ENCODE assay signal across 22 mouse cellular contexts in genomic region chr10:66851841-66852240, GRCm38 (mm10).
DNase-seq lines count a peak whose midpoint lies in the region; ATAC-seq and TF ChIP-seq lines count a peak whose summit lies in the region.
"Had no signal": no experiment of that assay in that cellular context is flagged by ENCODE, and none has a peak within 500 bp of the region (broad histone marks: within the 10 kb centered on the region; RNA-seq: fewer than 3 reads in every experiment).

No protein-coding gene starts in this region.

- H3K4me3 ChIP-seq in macrophage (ENCODE audit: inconsistent target), result no peak overlapping the region
- no peak overlapping the region for H3K4me3 ChIP-seq in small intestine, adult 2 months (ENCODE audit: low read depth, low read length)
- H3K4me3 ChIP-seq: embryonic facial prominence, embryonic 12.5 days; forebrain, embryonic 15.5 days; heart, adult 2 months; heart, embryonic 15.5 days; hindbrain, embryonic 13.5 days had no signal

- no peaks in the 10 kb centered on the region for H3K4me1 ChIP-seq in small intestine, adult 2 months (ENCODE audit: control insufficient read depth, insufficient read depth, insufficient read length, low read length)
- H3K4me1 ChIP-seq: embryonic facial prominence, embryonic 12.5 days; hindbrain, embryonic 13.5 days had no signal

- no peaks in the 10 kb centered on the region for H3K79me2 ChIP-seq in macrophage (ENCODE audit: inconsistent target)

- no peaks in the 10 kb centered on the region for H3K36me3 ChIP-seq in macrophage (ENCODE audit: inconsistent target)
- no peaks in the 10 kb centered on the region for H3K36me3 ChIP-seq in small intestine, adult 2 months (ENCODE audit: control insufficient read depth, insufficient read depth, low read length)
- H3K36me3 ChIP-seq: embryonic facial prominence, embryonic 12.5 days; forebrain, embryonic 15.5 days; heart, embryonic 15.5 days; hindbrain, embryonic 13.5 days had no signal

- 19% methylated on average over 5 of the region's 5 CpGs for WGBS in macrophage (ENCODE audit: missing documents)
- 57% methylated on average over 5 of the region's 5 CpGs for WGBS in small intestine, adult 2 months

- no peak for TF ChIP-seq POLR2A in small intestine, adult 2 months (IDR thresholded peaks at IDR 0.05; ENCODE audit: low read depth, low read length)

- no peak for TF ChIP-seq CTCF in small intestine, adult 2 months (IDR thresholded peaks at IDR 0.05; ENCODE audit: extremely low read depth, insufficient read length, insufficient replicate concordance, low read depth, low read length)

- peak; percentile 91 for DNase-seq in heart, adult 11 months
- DNase-seq in heart, adult 18-20 months, result no peak
- peak; percentile 17 for DNase-seq in 416B (ENCODE audit: low read depth)
- no peak for DNase-seq in layer of hippocampus, postnatal 10 days (ENCODE audit: low spot score in 2 of 2)
- DNase-seq: adrenal gland, adult 2 months; adrenal gland, postnatal 25 days; cerebellum, adult 11 months; cerebellum, adult 9-10 months; cerebellum, postnatal 25 days; gastrocnemius, postnatal 36 days; heart, adult 2 months; heart, postnatal 14 days had no signal

- peak overlapping the region; percentile 100 for H3K27ac ChIP-seq in macrophage
- H3K27ac ChIP-seq in small intestine, adult 2 months (ENCODE audit: insufficient read depth, low read depth, low read length), result 0 out of 2 replicates have a peak overlapping the region, but pooled peaks have one; percentile 21
- H3K27ac ChIP-seq: embryonic facial prominence, embryonic 12.5 days; forebrain, embryonic 15.5 days; heart, adult 2 months; heart, embryonic 15.5 days; hindbrain, embryonic 13.5 days had no signal

- H3K27me3 ChIP-seq in small intestine, adult 2 months (ENCODE audit: control insufficient read depth, insufficient read depth, low read length), result no peaks in the 10 kb centered on the region
- H3K27me3 ChIP-seq: CH12.LX; embryonic facial prominence, embryonic 12.5 days; forebrain, embryonic 15.5 days; heart, embryonic 15.5 days; hindbrain, embryonic 13.5 days; Patski had no signal

- ATAC-seq in megakaryocyte progenitor cell, adult 5-6 weeks (replicated peaks; ENCODE audit: poor library complexity), result no peak
- ATAC-seq: activated CD4-positive, CD25-positive, alpha-beta regulatory T cell, adult 4 months; forebrain, embryonic 15.5 days; Patski had no signal

Comparison
In these comparisons a context has a peak if more than half of its experiments do, and no peak if none do; other contexts are left out.
1. DNase-seq: peak in heart, adult 11 months (single experiment) and 416B (single experiment); none in heart, adult 18-20 months (0 of 2) and layer of hippocampus, postnatal 10 days (0 of 2).